Mouse (Mus musculus): ENCODE data around the gene Pde4dip. TPM values are rescaled to one million over a fixed set of nuclear protein-coding genes. Genes with fewer than 3 reads are reported as not detected.

Gene Pde4dip
- polyA plus RNA-seq, 1 experiment = 58.1 TPM

GRCm38 (mm10) chr3:97802297-97802696 lies 86.2 kb downstream of the Pde4dip start:
- Histone ChIP-seq H3K4me1 (ENCODE audit: control insufficient read depth, insufficient read depth, low read length) (peaks cover 2% of the 10 kb centered on the region; the same call in 1 of the 2 replicates), H3K27ac (ENCODE audit: insufficient read depth, low read depth, low read length) (peak overlapping the region; percentile 48), H3K36me3 (ENCODE audit: control insufficient read depth, insufficient read depth, low read length) (no peaks in the 10 kb centered on the region), H3K27me3 (replicated peaks; ENCODE audit: control insufficient read depth, insufficient read depth, low read length) (no peaks in the 10 kb centered on the region), H3K4me3 (ENCODE audit: insufficient read depth, low read depth, low read length) (no peak overlapping the region)
- peak; percentile 38 for DNase-seq
- no peak for TF ChIP-seq CTCF (conservative IDR thresholded peaks at IDR 0.05; ENCODE audit: insufficient read depth, insufficient read length, low read depth, low read length)
- no peak for TF ChIP-seq POLR2A (IDR thresholded peaks at IDR 0.05; ENCODE audit: low read depth, low read length)
- 71% methylated on average over 5 of the region's 5 CpGs for WGBS

- Histone ChIP-seq H3K4me3 (ENCODE audit: insufficient read depth, low read depth, low read length) (no peak overlapping the region), H3K36me3 (ENCODE audit: control insufficient read depth, insufficient read depth, low read length) (no peaks in the 10 kb centered on the region), H3K27ac (ENCODE audit: insufficient read depth, low read depth, low read length) (no peak overlapping the region), H3K27me3 (replicated peaks; ENCODE audit: control insufficient read depth, insufficient read depth, low read length) (no peaks in the 10 kb centered on the region), H3K4me1 (ENCODE audit: control insufficient read depth, insufficient read depth, low read length) (peaks cover 2% of the 10 kb centered on the region; the same call in 1 of the 2 replicates)
- 51% methylated on average over 3 of the region's 3 CpGs for WGBS
- TF ChIP-seq CTCF (conservative IDR thresholded peaks at IDR 0.05; ENCODE audit: insufficient read depth, insufficient read length, low read depth, low read length) = no peak
- TF ChIP-seq POLR2A (IDR thresholded peaks at IDR 0.05; ENCODE audit: low read depth, low read length) = no peak
- DNase-seq = no peak
Measured at GRCm38 (mm10) chr3:97801178-97801699, 87.3 kb downstream of the Pde4dip start.

GRCm38 (mm10) chr3:97800657-97801056 lies 87.8 kb downstream of the Pde4dip start:
- H3K36me3 ChIP-seq (ENCODE audit: control insufficient read depth, insufficient read depth, low read length) = no peaks in the 10 kb centered on the region
- H3K27me3 ChIP-seq (replicated peaks; ENCODE audit: control insufficient read depth, insufficient read depth, low read length) = no peaks in the 10 kb centered on the region
- 77% methylated on average over 5 of the region's 5 CpGs for WGBS
- TF ChIP-seq CTCF (conservative IDR thresholded peaks at IDR 0.05; ENCODE audit: insufficient read depth, insufficient read length, low read depth, low read length) = no peak
- no peak for TF ChIP-seq POLR2A (IDR thresholded peaks at IDR 0.05; ENCODE audit: low read depth, low read length)
- H3K4me3 ChIP-seq (ENCODE audit: insufficient read depth, low read depth, low read length) = no peak overlapping the region
- H3K4me1 ChIP-seq (ENCODE audit: control insufficient read depth, insufficient read depth, low read length) = peaks cover 2% of the 10 kb centered on the region; the same call in 1 of the 2 replicates
- no peak for DNase-seq
- H3K27ac ChIP-seq (ENCODE audit: insufficient read depth, low read depth, low read length) = no peak overlapping the region

GRCm38 (mm10) chr3:97800004-97800403 lies 88.5 kb downstream of the Pde4dip start:
- Histone ChIP-seq H3K27ac (ENCODE audit: insufficient read depth, low read depth, low read length) (no peak overlapping the region), H3K4me3 (ENCODE audit: insufficient read depth, low read depth, low read length) (no peak overlapping the region), H3K27me3 (replicated peaks; ENCODE audit: control insufficient read depth, insufficient read depth, low read length) (no peaks in the 10 kb centered on the region), H3K4me1 (ENCODE audit: control insufficient read depth, insufficient read depth, low read length) (peaks cover 2% of the 10 kb centered on the region; the same call in 1 of the 2 replicates), H3K36me3 (ENCODE audit: control insufficient read depth, insufficient read depth, low read length) (no peaks in the 10 kb centered on the region)
- DNase-seq = no peak
- TF ChIP-seq POLR2A (IDR thresholded peaks at IDR 0.05; ENCODE audit: low read depth, low read length) (no peak), CTCF (conservative IDR thresholded peaks at IDR 0.05; ENCODE audit: insufficient read depth, insufficient read length, low read depth, low read length) (no peak)
- 57% methylated on average over 3 of the region's 3 CpGs for WGBS

- Histone ChIP-seq H3K4me3 (ENCODE audit: insufficient read depth, low read depth, low read length) (no peak overlapping the region), H3K27ac (ENCODE audit: insufficient read depth, low read depth, low read length) (no peak overlapping the region), H3K4me1 (ENCODE audit: control insufficient read depth, insufficient read depth, low read length) (peaks cover 2% of the 10 kb centered on the region; the same call in 1 of the 2 replicates), H3K27me3 (replicated peaks; ENCODE audit: control insufficient read depth, insufficient read depth, low read length) (no peaks in the 10 kb centered on the region), H3K36me3 (ENCODE audit: control insufficient read depth, insufficient read depth, low read length) (no peaks in the 10 kb centered on the region)
- no peak for TF ChIP-seq POLR2A (IDR thresholded peaks at IDR 0.05; ENCODE audit: low read depth, low read length)
- TF ChIP-seq CTCF (conservative IDR thresholded peaks at IDR 0.05; ENCODE audit: insufficient read depth, insufficient read length, low read depth, low read length) = no peak
- 77% methylated on average over 3 of the region's 3 CpGs for WGBS
- DNase-seq = no peak
Measured at GRCm38 (mm10) chr3:97799267-97799666, 89.2 kb downstream of the Pde4dip start.

- WGBS = 75% methylated on average over 6 of the region's 6 CpGs
- no peak overlapping the region for H3K4me3 ChIP-seq (ENCODE audit: insufficient read depth, low read depth, low read length)
Measured at GRCm38 (mm10) chr3:97797371-97797770, 91.1 kb downstream of the Pde4dip start.

GRCm38 (mm10) chr3:97793995-97794394 lies 94.5 kb downstream of the Pde4dip start:
- Histone ChIP-seq H3K27ac (ENCODE audit: insufficient read depth, low read depth, low read length) (no peak overlapping the region), H3K4me1 (ENCODE audit: control insufficient read depth, insufficient read depth, low read length) (no peaks in the 10 kb centered on the region), H3K27me3 (replicated peaks; ENCODE audit: control insufficient read depth, insufficient read depth, low read length) (no peaks in the 10 kb centered on the region), H3K4me3 (ENCODE audit: insufficient read depth, low read depth, low read length) (no peak overlapping the region), H3K36me3 (ENCODE audit: control insufficient read depth, insufficient read depth, low read length) (no peaks in the 10 kb centered on the region)
- 86% methylated on average over 8 of the region's 8 CpGs for WGBS
- TF ChIP-seq CTCF (conservative IDR thresholded peaks at IDR 0.05; ENCODE audit: insufficient read depth, insufficient read length, low read depth, low read length) = no peak
- TF ChIP-seq POLR2A (IDR thresholded peaks at IDR 0.05; ENCODE audit: low read depth, low read length) = no peak
- no peak for DNase-seq

More at GRCm38 (mm10) chr3:97797371-97797770, 91.1 kb downstream of the Pde4dip start:
- DNase-seq = no peak
- Histone ChIP-seq H3K4me1 (ENCODE audit: control insufficient read depth, insufficient read depth, low read length) (0 out of 2 replicates have a peak, but pooled peaks cover 2% of the 10 kb centered on the region), H3K36me3 (ENCODE audit: control insufficient read depth, insufficient read depth, low read length) (no peaks in the 10 kb centered on the region), H3K27me3 (replicated peaks; ENCODE audit: control insufficient read depth, insufficient read depth, low read length) (no peaks in the 10 kb centered on the region), H3K27ac (ENCODE audit: insufficient read depth, low read depth, low read length) (no peak overlapping the region)
- TF ChIP-seq CTCF (conservative IDR thresholded peaks at IDR 0.05; ENCODE audit: insufficient read depth, insufficient read length, low read depth, low read length) = no peak
- TF ChIP-seq POLR2A (IDR thresholded peaks at IDR 0.05; ENCODE audit: low read depth, low read length) = no peak
